ENCODE assay signal across 16 mouse cellular contexts in the genomic region with DNA sequence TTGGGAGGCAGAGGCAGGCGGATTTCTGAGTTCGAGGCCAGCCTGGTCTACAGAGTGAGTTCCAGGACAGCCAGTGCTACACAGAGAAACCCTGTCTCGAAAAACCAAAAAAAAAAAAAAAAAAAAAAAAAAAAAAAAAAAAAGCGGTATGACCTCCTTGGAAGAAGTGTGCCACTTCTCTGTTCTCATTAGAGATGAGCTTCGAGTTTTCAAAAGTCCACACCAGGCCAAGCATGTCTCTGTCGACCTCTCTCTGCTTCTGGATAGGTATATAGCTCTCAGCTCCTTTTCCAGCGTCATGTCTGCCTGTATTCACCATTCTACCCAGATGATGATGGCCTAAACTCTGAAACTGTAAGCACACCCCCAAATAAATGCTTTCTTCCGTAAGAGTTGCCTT. TPM values are rescaled to one million over a fixed set of nuclear protein-coding genes. Genes with fewer than 3 reads are reported as not detected.
A peak's percentile ranks its signal among the peaks of the same experiment; 100 is the strongest.
DNase-seq lines count a peak whose midpoint lies in the region; ATAC-seq and TF ChIP-seq lines count a peak whose summit lies in the region.
"Not testable (repeated sequence)": the region's sequence is repeated elsewhere in the genome, so short reads cannot be mapped to it uniquely, and the experiment has no call there.
"Had no signal": no experiment of that assay in that cellular context is flagged by ENCODE, and none has a peak within 500 bp of the region (broad histone marks: within the 10 kb centered on the region; RNA-seq: fewer than 3 reads in every experiment).

No protein-coding gene starts in this region.

- H3K9me3 ChIP-seq in E14TG2a.4 (ENCODE audit: low read length); ES-E14 (ENCODE audit: control insufficient read depth, insufficient read depth, low read depth, low read length); liver, embryonic 16.5 days (replicated peaks; ENCODE audit: control insufficient read depth, low read length): not testable (repeated sequence)

- H3K27me3 ChIP-seq in E14TG2a.4 (ENCODE audit: insufficient read depth, low read length); liver, adult 2 months (ENCODE audit: control insufficient read depth, insufficient read depth, low read length); liver, embryonic 16.5 days (ENCODE audit: control insufficient read depth, insufficient read depth, low read depth, low read length): not testable (repeated sequence)

- not testable (repeated sequence) for H3K79me2 ChIP-seq in liver, adult 2 months (ENCODE audit: control insufficient read depth, insufficient read depth, low read length)

- not testable (repeated sequence) for TF ChIP-seq CTCF in E14TG2a.4 (conservative IDR thresholded peaks at IDR 0.05; ENCODE audit: low read length); liver, adult 2 months (IDR thresholded peaks at IDR 0.05; ENCODE audit: low read depth, low read length)

- H3K4me3 ChIP-seq in E14TG2a.4 (replicated peaks; ENCODE audit: low read length) (peak overlapping the region; percentile 82), ES-E14 (ENCODE audit: insufficient read depth in 1 of 2, low read depth in 1 of 2, low read length in 2 of 2, poor library complexity in 1 of 2, severe bottlenecking in 1 of 2) (peak overlapping the region in 1 of 2 experiments; percentile 67; a peak in 1 of 4 replicates)
- peak overlapping the region; percentile 9; the same call in 1 of the 2 replicates for H3K4me3 ChIP-seq in liver, adult 2 months (ENCODE audit: insufficient read depth, low read depth, low read length)
- H3K4me3 ChIP-seq in liver, embryonic 16.5 days (ENCODE audit: low read depth, low read length) = not testable (repeated sequence)

- H3K36me3 ChIP-seq in E14TG2a.4 (ENCODE audit: insufficient read depth, low read length); ES-E14 (ENCODE audit: control insufficient read depth, insufficient read depth, low read length, poor library complexity, severe bottlenecking); liver, adult 2 months (ENCODE audit: control insufficient read depth, insufficient read depth, low read length); liver, embryonic 16.5 days (ENCODE audit: control insufficient read depth, insufficient read depth): not testable (repeated sequence)

- not testable (repeated sequence) for H3K27ac ChIP-seq in ES-E14 (ENCODE audit: insufficient read depth, low read depth, low read length, poor library complexity, severe bottlenecking); liver, embryonic 16.5 days (ENCODE audit: low read length)
- 0 out of 2 replicates have a peak overlapping the region, but pooled peaks have one; percentile 34 for H3K27ac ChIP-seq in liver, adult 2 months (replicated peaks; ENCODE audit: insufficient read depth, low read depth, low read length)

- peak overlapping the region; percentile 53; the same call in 1 of the 2 replicates for H3K9ac ChIP-seq in ES-E14 (ENCODE audit: insufficient read depth, low read depth, low read length, poor library complexity, severe bottlenecking)
- H3K9ac ChIP-seq in liver, adult 2 months (ENCODE audit: low read depth, low read length); liver, embryonic 16.5 days (ENCODE audit: low read depth, low read length): not testable (repeated sequence)

- 0 out of 2 replicates have a peak overlapping the region, but pooled peaks have one; percentile 7 for H3K4me2 ChIP-seq in liver, embryonic 16.5 days (ENCODE audit: low read depth, low read length)

- DNase-seq in ES-E14 (ENCODE audit: low read depth, low spot score); liver, adult 2 months (ENCODE audit: extremely low read depth, low read depth, low spot score): not testable (repeated sequence)

- in situ Hi-C loops in ES-E14 (cut with MboI; ENCODE audit: low sequenced_read_pairs in 2 of 2, unreplicated experiment in 2 of 2) = not testable (repeated sequence)

- WGBS in liver, adult 2 months = 86% methylated on average over 7 of the region's 8 CpGs
- WGBS in liver, embryonic 16.5 days (ENCODE audit: insufficient replicate concordance) = 72% methylated on average over 5 of the region's 8 CpGs

- H3K4me1 ChIP-seq in E14TG2a.4 (replicated peaks; ENCODE audit: low read depth, low read length) = peaks cover 56% of the 10 kb centered on the region
- peaks cover 8 to 19% of the 10 kb centered on the region in 2 experiments for H3K4me1 ChIP-seq in ES-E14 (ENCODE audit: control insufficient read depth in 2 of 2, insufficient read depth in 2 of 2, low read length in 2 of 2, poor library complexity in 1 of 2)
- H3K4me1 ChIP-seq in liver, adult 2 months (ENCODE audit: control insufficient read depth, insufficient read depth, low read length) = peaks cover 10% of the 10 kb centered on the region
- not testable (repeated sequence) for H3K4me1 ChIP-seq in liver, embryonic 16.5 days (ENCODE audit: control insufficient read depth, low read depth, low read length)

- TF ChIP-seq POLR2A in liver, adult 2 months (IDR thresholded peaks at IDR 0.05; ENCODE audit: extremely low read depth, insufficient read depth, low read length) = not testable (repeated sequence)

- ATAC-seq in liver, embryonic 16.5 days (ENCODE audit: low read depth) = not testable (repeated sequence)

RNA-seq across cellular contexts. Expression of a gene that starts 4.6 kb away (rescaled TPM):
- total RNA-seq in ES-E14 (2012; rRNA removed) = 5.9 and 8.7 TPM in 2 replicates
- total RNA-seq in liver, adult 2 months (2014; rRNA removed) = 9.5 and 9.6 TPM in 2 replicates
- 1.2 and 1.8 TPM in 2 replicates for polyA plus RNA-seq in liver, adult 2 months (2012; rRNA removed)
- polyA plus RNA-seq in liver, embryonic 16.5 days (2015; fragmentation: Nextera tagmentation; extraction: Ambion mirVana) = 1.4 TPM in 2 replicates

RNA-seq across cellular contexts. Expression of a gene that starts 5.0 kb away (rescaled TPM):
- total RNA-seq in ES-E14 (2012; rRNA removed) = 16.7 and 22.1 TPM in 2 replicates
- total RNA-seq in liver, adult 2 months (2014; rRNA removed) = 9.4 and 17.0 TPM in 2 replicates
- polyA plus RNA-seq in liver, adult 2 months (2012; rRNA removed) = 1.5 and 2.0 TPM in 2 replicates
- not detected in 2 replicates for polyA plus RNA-seq in liver, embryonic 16.5 days (2015; fragmentation: Nextera tagmentation; extraction: Ambion mirVana)
- polyA plus RNA-seq: adrenal gland, adult 2 months; embryonic facial prominence, embryonic 11.5 days; embryonic facial prominence, embryonic 13.5 days; embryonic facial prominence, embryonic 15.5 days; erythroblast, embryonic 14.5 days; forebrain, embryonic 10.5 days; forebrain, embryonic 12.5 days; forebrain, embryonic 14.5 days; forebrain, embryonic 16.5 days had no signal

RNA-seq across cellular contexts. Expression of a gene that starts 24.2 kb away (rescaled TPM):
- 0.90 and 1.4 TPM in 2 replicates for total RNA-seq in ES-E14 (2012; rRNA removed)
- total RNA-seq in liver, adult 2 months (2014; rRNA removed) = 0.28 and 0.34 TPM in 2 replicates
- polyA plus RNA-seq in liver, adult 2 months (2012; rRNA removed) = 0.19 and 0.27 TPM in 2 replicates
- 0.51 and 0.78 TPM in 2 replicates for polyA plus RNA-seq in liver, embryonic 16.5 days (2015; fragmentation: Nextera tagmentation; extraction: Ambion mirVana)
- total RNA-seq: adrenal gland, postnatal 25 days; MEL had no signal
- polyA plus RNA-seq: C2C12; forebrain, embryonic 14.5 days; forebrain, embryonic 16.5 days had no signal

RNA-seq across cellular contexts. Expression of a gene that starts 55.6 kb away (rescaled TPM):
- 443 and 576 TPM in 2 replicates for total RNA-seq in ES-E14 (2012; rRNA removed)
- total RNA-seq in liver, adult 2 months (2014; rRNA removed) = 57.1 and 71.7 TPM in 2 replicates
- 12.5 and 13.3 TPM in 2 replicates for polyA plus RNA-seq in liver, adult 2 months (2012; rRNA removed)
- 275 and 323 TPM in 2 replicates for polyA plus RNA-seq in liver, embryonic 16.5 days (2015; fragmentation: Nextera tagmentation; extraction: Ambion mirVana)
